Mouse (Mus musculus) adrenal gland, postnatal 4 days (tissue): Measurements from ENCODE around the gene Serpinb2. TPM values are rescaled to one million over a fixed set of nuclear protein-coding genes. Genes with fewer than 3 reads are reported as not detected.

ENCODE experiments used
- DNase-seq, 2 experiments: peaks; one replicate each; pipeline ENCODE4 v3.0.0; 2021 to 2022; ENCODE audit warnings: low spot score in 2 of 2, mixed read lengths in 2 of 2
- total RNA-seq, 2 experiments: library from RNA; stranded (reverse); gene quantifications; 2 replicates each; pipeline ENCODE4 v1.2.3; 2021

Gene Serpinb2
- total RNA-seq, 2 experiments from 2014 or later: 0.56 to 0.68 TPM

- no peak for DNase-seq
These were observed 70.0 kb downstream of the Serpinb2 start for GRCm38 (mm10) chr1:107581220-107581619.

GRCm38 (mm10) chr1:107582900-107583299 lies 71.7 kb downstream of the Serpinb2 start:
- no peak for DNase-seq

GRCm38 (mm10) chr1:107583958-107584376 lies 72.7 kb downstream of the Serpinb2 start:
- no peak for DNase-seq

- no peak for DNase-seq
These were observed 73.7 kb downstream of the Serpinb2 start for GRCm38 (mm10) chr1:107584932-107585331.

Other genes starting within 250 kb of the Serpinb2 start
- not detected for gene Serpinb3b, start 233.1 kb upstream of the Serpinb2 start, total RNA-seq
- not detected for gene Serpinb3c, start 233.1 kb upstream of the Serpinb2 start, total RNA-seq
- gene Serpinb11, start 150.2 kb upstream of the Serpinb2 start, total RNA-seq: not detected
- not detected for gene Serpinb7, start 111.8 kb upstream of the Serpinb2 start, total RNA-seq
- gene Serpinb8, start 78.6 kb downstream of the Serpinb2 start, total RNA-seq: 1 to 10 TPM; 3.7 to 4.7 TPM